Mouse (Mus musculus) C2C12 (cell line): ENCODE measurements at regions not wholly inside any gene's neighbourhood (a gene's known extent, or its start where the extent isn't known, plus 50 kb on each side); places are given as distances from the start of the nearest gene placed in this dataset.
"Not testable (repeated sequence)": the region's sequence is repeated elsewhere in the genome, so short reads cannot be mapped to it uniquely, and the experiment has no call there.

Experiments
- H3K27me3 ChIP-seq: one replicate; pipeline ENCODE4 v1.6.1; 2011; ENCODE audit not compliant: control insufficient read depth, insufficient read depth, insufficient read length
- H3K36me3 ChIP-seq: one replicate; pipeline ENCODE4 v1.6.1; 2011; ENCODE audit not compliant: control insufficient read depth, insufficient read depth
- H3K4me3 ChIP-seq: one replicate; pipeline ENCODE4 v1.5.1; 2011; ENCODE audit warnings: mild to moderate bottlenecking, control low read depth; ENCODE audit not compliant: poor library complexity, insufficient read depth, severe bottlenecking
- H3K79me2 ChIP-seq: one replicate; pipeline ENCODE4 v1.6.1; 2011; ENCODE audit not compliant: control insufficient read depth, insufficient read depth
- H3K79me3 ChIP-seq: one replicate; pipeline ENCODE4 v1.6.1; 2011; ENCODE audit warnings: low read depth, control low read depth
- H3ac ChIP-seq: one replicate; pipeline ENCODE3; 2011; ENCODE audit warnings: low read depth; ENCODE audit not compliant: control insufficient read depth, insufficient read length
- CEBPB ChIP-seq: IDR thresholded peaks from one replicate; pipeline ENCODE4 v1.6.1; 2011; ENCODE audit warnings: low read depth, mild to moderate bottlenecking, control low read depth, moderate library complexity
- CTCF ChIP-seq: IDR thresholded peaks from one replicate; pipeline ENCODE4 v1.5.1; 2011; ENCODE audit not compliant: control insufficient read depth, insufficient read depth, insufficient read length
- FOSL1 ChIP-seq: IDR thresholded peaks from one replicate; pipeline ENCODE4 v1.8.0; 2011; ENCODE audit warnings: mild to moderate bottlenecking, low read length; ENCODE audit not compliant: poor library complexity, insufficient read depth, severe bottlenecking
- MAX ChIP-seq: IDR thresholded peaks from one replicate; pipeline ENCODE4 v1.6.1; 2011; ENCODE audit warnings: mild to moderate bottlenecking, control low read depth
- MYOD1 ChIP-seq: IDR thresholded peaks from one replicate; pipeline ENCODE4 v1.6.1; 2011; ENCODE audit warnings: low read depth; ENCODE audit not compliant: control insufficient read depth, insufficient read length
- MYOG ChIP-seq: IDR thresholded peaks from one replicate; pipeline ENCODE4 v1.6.1; 2011; ENCODE audit not compliant: control insufficient read depth, insufficient read length; ENCODE audit errors: extremely low read depth
- USF1 ChIP-seq: IDR thresholded peaks from one replicate; pipeline ENCODE4 v1.6.1; 2011; ENCODE audit warnings: low read depth, mild to moderate bottlenecking, control low read depth, moderate library complexity

GRCm38 (mm10) chr13:5648276-5648675 is 213.0 kb upstream of the Klf6 start:
- Histone ChIP-seq H3ac (no peak overlapping the region), H3K79me3 (no peaks in the 10 kb centered on the region), H3K36me3 (no peaks in the 10 kb centered on the region), H3K27me3 (no peaks in the 10 kb centered on the region), H3K4me3 (no peak overlapping the region), H3K79me2 (no peaks in the 10 kb centered on the region)
- TF ChIP-seq FOSL1 (no peak), MAX (no peak), CTCF (no peak), CEBPB (no peak), USF1 (no peak), MYOG (no peak), MYOD1 (no peak)

GRCm38 (mm10) chr13:5657556-5657955 is 203.7 kb upstream of the Klf6 start:
- TF ChIP-seq USF1, result no peak
- no peak overlapping the region for H3K4me3 ChIP-seq
- H3ac ChIP-seq, result no peak overlapping the region
- no peaks in the 10 kb centered on the region for H3K36me3 ChIP-seq
- H3K79me3 ChIP-seq, result no peaks in the 10 kb centered on the region
- no peaks in the 10 kb centered on the region for H3K79me2 ChIP-seq
- no peaks in the 10 kb centered on the region for H3K27me3 ChIP-seq

- Histone ChIP-seq H3ac (no peak overlapping the region), H3K27me3 (no peaks in the 10 kb centered on the region), H3K79me3 (no peaks in the 10 kb centered on the region), H3K36me3 (no peaks in the 10 kb centered on the region), H3K4me3 (no peak overlapping the region), H3K79me2 (no peaks in the 10 kb centered on the region)
- peak; percentile 23 for TF ChIP-seq FOSL1
- no peak for TF ChIP-seq MYOG
Observed at GRCm38 (mm10) chr13:5666235-5667007, 194.9 kb upstream of the Klf6 start.

GRCm38 (mm10) chr13:5675668-5676067 is 185.6 kb upstream of the Klf6 start:
- Histone ChIP-seq H3K27me3 (no peaks in the 10 kb centered on the region), H3K4me3 (no peak overlapping the region), H3K79me2 (no peaks in the 10 kb centered on the region), H3K79me3 (no peaks in the 10 kb centered on the region), H3K36me3 (no peaks in the 10 kb centered on the region), H3ac (no peak overlapping the region)
- TF ChIP-seq CEBPB (no peak), USF1 (no peak), MAX (no peak), FOSL1 (no peak), MYOD1 (no peak), CTCF (no peak), MYOG (no peak)

GRCm38 (mm10) chr13:5690124-5690523 is 171.2 kb upstream of the Klf6 start:
- Histone ChIP-seq H3K27me3 (no peaks in the 10 kb centered on the region), H3K4me3 (no peak overlapping the region), H3K79me2 (no peaks in the 10 kb centered on the region), H3K36me3 (no peaks in the 10 kb centered on the region), H3ac (no peak overlapping the region), H3K79me3 (no peaks in the 10 kb centered on the region)
- TF ChIP-seq FOSL1 (no peak), CEBPB (no peak), CTCF (no peak), MYOD1 (no peak), MAX (no peak), MYOG (no peak), USF1 (no peak)

GRCm38 (mm10) chr13:5690680-5691079 is 170.6 kb upstream of the Klf6 start:
- H3K79me2 ChIP-seq, H3K79me3 ChIP-seq, H3K36me3 ChIP-seq, H3ac ChIP-seq, H3K27me3 ChIP-seq, H3K4me3 ChIP-seq: not testable (repeated sequence)
